Mouse (Mus musculus) layer of hippocampus, adult 18-20 months (tissue): ENCODE data around the gene Angptl4. TPM values are rescaled to one million over a fixed set of nuclear protein-coding genes. Genes with fewer than 3 reads are reported as not detected.

Source experiments
- DNase-seq, 2 experiments: peaks; one replicate each; pipeline ENCODE4 v3.0.0; 2022; ENCODE audit warnings: low spot score in 2 of 2
- total RNA-seq, 2 experiments: library from RNA; stranded (reverse); gene quantifications; 2 replicates each; pipeline ENCODE4 v1.2.3; 2021

Gene Angptl4
- total RNA-seq, 2 experiments from 2014 or later: 2.6 to 3.5 TPM

DNA sequence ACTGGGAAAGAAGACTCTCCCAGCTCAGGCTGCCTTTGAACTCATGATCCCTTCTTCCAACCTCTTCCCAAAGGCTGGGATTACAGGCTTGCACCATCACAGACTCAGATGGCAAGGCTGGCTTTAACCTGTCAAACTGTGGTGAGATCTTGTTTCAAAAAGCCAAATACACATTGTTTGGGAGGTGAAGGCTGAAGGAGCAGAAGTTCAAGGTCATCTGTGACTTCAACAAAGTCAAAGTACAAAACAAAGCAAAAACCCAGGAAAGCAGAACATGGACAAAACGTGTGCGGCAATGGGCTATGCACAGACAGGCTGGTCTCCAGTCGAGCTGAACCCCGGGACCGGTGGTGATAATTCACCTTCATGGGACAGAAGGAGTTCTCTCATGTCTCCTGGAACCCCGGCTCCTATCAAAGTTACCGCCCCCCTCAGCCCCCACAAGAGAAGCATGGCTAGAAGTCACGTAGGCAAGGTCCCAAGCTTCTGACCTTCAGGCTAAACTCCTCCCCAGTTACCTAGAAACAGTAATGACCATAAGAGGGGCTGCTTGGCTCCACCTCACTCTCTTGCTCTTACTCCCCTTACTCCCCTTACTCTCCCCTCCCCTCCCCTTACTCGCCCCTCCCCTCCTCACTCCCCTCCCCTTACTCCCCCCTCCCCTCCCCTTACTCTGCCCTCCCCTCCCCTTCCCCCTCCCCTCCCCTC, 25.7 kb upstream of the Angptl4 start:
- DNase-seq: no peak

GRCm38 (mm10) chr17:33804745-33805144, 23.1 kb upstream of the Angptl4 start:
- DNase-seq: no peak

GRCm38 (mm10) chr17:33804205-33804604, 22.6 kb upstream of the Angptl4 start:
- no peak for DNase-seq

- DNase-seq: no peak
These were observed 20.6 kb upstream of the Angptl4 start for GRCm38 (mm10) chr17:33802221-33802620.

GRCm38 (mm10) chr17:33799277-33799676, 17.6 kb upstream of the Angptl4 start:
- DNase-seq: no peak

DNA sequence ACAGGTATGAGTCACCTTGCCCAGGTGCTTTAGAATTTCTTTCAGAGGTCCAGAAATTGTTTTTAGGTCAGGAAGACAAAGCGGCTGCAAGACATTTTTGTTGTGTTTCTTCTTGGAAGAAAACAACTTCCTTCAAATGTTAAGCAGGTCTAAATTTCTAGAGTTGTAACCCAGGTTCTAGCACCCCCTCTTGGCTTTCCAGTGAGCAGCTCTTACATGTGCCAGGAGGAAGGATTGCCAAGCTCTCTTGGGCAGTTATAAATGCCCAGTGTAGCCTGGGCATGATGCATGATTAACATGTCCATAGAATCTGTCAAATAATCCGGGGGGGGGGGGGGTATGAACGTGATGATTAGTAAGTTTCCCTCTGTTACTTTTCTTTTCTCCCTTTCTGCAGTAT, 16.7 kb upstream of the Angptl4 start:
- peak in 1 of 2 experiments; percentile 6 for DNase-seq

DNA sequence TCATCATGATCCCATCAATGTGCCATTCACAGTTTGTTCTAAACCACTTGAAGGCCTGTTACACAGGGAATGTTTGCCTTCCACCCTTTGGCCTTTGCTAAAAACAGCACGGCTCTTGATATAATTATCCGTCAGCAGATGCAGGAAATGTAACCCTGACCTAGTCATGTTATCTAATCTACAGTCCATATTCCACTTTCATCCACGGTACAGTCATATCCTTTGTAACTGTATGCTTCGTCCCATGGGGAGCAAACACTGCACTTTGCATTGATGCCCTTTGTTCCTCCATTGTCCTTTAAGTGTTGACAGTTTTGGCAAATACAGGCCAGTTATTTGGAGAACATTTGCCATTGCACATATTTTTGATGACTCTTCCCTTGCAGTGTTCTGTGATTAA, 7.1 kb upstream of the Angptl4 start:
- DNase-seq: no peak

GRCm38 (mm10) chr17:33786375-33786774, 4.7 kb upstream of the Angptl4 start:
- no peak for DNase-seq

DNA sequence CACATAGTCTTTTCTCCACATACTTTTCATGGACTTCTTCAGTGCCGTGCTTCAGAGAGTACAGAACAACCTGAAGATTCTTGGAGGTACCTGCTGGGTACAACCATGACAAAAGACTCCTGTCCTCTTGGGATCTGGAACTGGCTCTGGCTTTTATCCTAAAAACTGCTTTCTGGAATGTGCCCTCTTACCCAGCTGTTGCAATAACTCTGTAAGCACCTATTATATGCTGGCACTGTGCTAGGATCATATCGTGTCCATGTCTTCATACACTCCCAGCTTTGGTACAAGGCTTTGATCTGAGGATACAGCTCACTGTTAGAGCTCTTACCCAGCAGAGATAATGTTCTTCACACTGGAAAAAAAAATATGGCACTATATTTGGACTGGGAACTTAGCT, 3.3 kb upstream of the Angptl4 start:
- no peak for DNase-seq

- DNase-seq: no peak
These were observed 1.8 kb upstream of the Angptl4 start for GRCm38 (mm10) chr17:33783408-33783807.

- no peak for DNase-seq
These were observed 437 bp upstream of the Angptl4 start for GRCm38 (mm10) chr17:33782067-33782466.

DNA sequence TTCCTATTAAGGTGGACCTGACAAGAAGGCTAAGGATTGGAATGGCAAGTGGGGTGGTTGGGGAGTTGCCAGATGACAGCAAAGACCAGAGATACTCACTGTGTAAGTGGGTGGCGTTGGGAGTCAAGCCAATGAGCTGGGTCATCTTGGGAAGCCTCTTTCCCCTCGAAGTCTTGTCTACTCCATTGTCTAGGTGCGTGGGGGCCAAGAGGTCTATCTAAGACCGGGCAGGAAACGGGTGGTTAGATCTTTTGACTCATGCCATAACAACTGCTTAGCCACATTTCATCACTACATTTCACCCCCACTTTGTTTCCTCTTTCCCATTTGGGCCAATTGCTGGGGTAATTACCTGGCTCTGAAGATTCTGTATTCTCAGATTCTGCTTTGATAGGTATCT, 1.2 kb downstream of the Angptl4 start:
- DNase-seq: no peak

DNA sequence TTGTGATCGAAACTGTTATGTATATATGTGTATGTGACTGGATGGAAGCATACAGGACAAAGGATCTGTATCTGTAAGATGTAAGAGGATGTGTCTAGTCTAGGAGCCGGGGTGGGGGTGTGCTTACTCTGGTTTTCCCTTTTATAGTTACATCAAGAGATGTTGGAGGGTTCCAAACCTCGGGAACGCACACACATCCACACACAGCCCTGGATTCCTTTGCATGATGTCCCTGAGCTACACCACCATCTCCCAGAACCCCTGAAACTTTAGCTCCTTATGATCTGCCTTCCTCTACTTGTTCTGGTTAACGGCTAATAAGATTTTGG, 1.7 kb downstream of the Angptl4 start:
- no peak for DNase-seq

- DNase-seq: peak; percentile 81 to 91
These were observed 2.2 kb downstream of the Angptl4 start for GRCm38 (mm10) chr17:33779271-33779966.

GRCm38 (mm10) chr17:33775287-33775686, 6.3 kb downstream of the Angptl4 start:
- DNase-seq: no peak

- DNase-seq: no peak
These were observed 7.0 kb downstream of the Angptl4 start for GRCm38 (mm10) chr17:33774573-33775155.

DNA sequence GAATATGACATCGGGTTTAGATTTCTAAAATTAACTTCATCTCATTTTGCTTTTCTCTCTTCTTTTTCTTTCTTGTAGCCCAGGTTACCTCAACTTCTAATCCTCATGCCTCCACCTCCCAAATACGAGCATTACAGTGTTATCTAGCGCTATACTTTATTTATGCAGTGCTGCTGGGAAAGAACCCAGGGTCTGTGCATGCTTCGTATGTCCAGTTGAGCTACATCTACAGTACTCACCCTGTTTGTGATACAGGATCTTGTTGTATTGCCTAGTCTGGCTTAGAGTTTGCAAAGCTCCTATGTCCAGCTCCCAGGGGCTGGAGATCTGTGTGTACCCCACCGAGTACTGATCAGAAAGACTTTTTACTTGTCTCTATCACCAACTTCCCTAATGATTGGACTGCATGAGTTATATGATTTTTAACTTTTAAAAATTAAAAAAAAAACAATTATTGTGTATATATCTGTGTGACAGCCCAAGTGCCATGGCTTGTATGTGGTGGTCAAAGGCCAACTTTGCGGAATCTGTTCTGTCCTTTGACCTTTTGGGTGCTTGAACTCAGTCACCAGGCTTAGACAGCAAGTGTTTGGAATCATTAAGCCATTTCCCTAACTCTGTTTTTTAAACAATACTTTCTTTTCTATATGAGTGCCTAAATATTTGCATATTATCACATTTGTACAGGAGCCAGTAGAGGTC, 7.6 kb downstream of the Angptl4 start:
- no peak for DNase-seq

DNA sequence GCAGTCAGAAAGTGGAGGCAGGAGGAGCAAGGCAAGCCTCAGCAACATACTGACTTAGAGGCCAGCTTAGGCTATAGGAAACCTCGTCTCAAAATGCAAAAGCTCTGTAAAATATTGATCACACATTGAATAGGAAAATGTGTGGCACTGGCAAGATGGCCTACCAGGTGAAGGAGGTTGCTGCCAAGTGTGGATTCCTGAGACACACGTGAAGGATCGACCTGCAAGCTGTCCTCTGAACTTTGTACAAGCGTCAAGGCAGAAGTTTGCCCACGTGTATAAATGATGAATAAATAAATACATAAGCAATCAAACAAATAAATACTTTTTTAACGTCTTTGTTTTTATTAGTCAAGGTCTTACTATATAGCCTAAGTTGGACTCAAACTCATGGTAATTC, 8.2 kb downstream of the Angptl4 start:
- DNase-seq: no peak

- no peak for DNase-seq
These were observed 10.0 kb downstream of the Angptl4 start for GRCm38 (mm10) chr17:33771617-33772016.

GRCm38 (mm10) chr17:33766389-33766788, 15.2 kb downstream of the Angptl4 start:
- DNase-seq: no peak

- peak; percentile 100 for DNase-seq
These were observed 21.1 kb downstream of the Angptl4 start, which contains the start of gene Rab11b for GRCm38 (mm10) chr17:33760255-33761165. TSS of gene Rab11b (minus strand) at chr17:33760530.
